Mouse (Mus musculus) liver, embryonic 12.5 days (tissue): ENCODE measurements at regions not wholly inside any gene's neighbourhood (a gene's known extent, or its start where the extent isn't known, plus 50 kb on each side); places are given as distances from the start of the nearest gene placed in this dataset.

Experiments
- ATAC-seq: fragments of 200-750 bp; cut with Nextera tagmentation; 2 replicates; pipeline ENCODE4 v1.8.0; 2017; ENCODE audit warnings: moderate number of reproducible peaks, mild to moderate bottlenecking, moderate library complexity
- H3K27ac ChIP-seq: fragments of 300-500 bp; sonication (generic); 2 replicates; pipeline ENCODE4 v1.5.1; 2016; ENCODE audit warnings: mild to moderate bottlenecking
- H3K27me3 ChIP-seq: fragments of 300-500 bp; sonication (generic); replicated peaks from 2 replicates; pipeline ENCODE4 v1.6.1; 2016; ENCODE audit warnings: mild to moderate bottlenecking, moderate library complexity
- H3K36me3 ChIP-seq: fragments of 300-500 bp; sonication (generic); 2 replicates; pipeline ENCODE4 v1.6.1; 2016; ENCODE audit warnings: mild to moderate bottlenecking, moderate library complexity
- H3K4me1 ChIP-seq: fragments of 300-500 bp; sonication (generic); 2 replicates; pipeline ENCODE4 v1.6.1; 2016
- H3K4me2 ChIP-seq: fragments of 300-500 bp; sonication (generic); 2 replicates; pipeline ENCODE4 v1.6.1; 2016; ENCODE audit warnings: mild to moderate bottlenecking, moderate library complexity
- H3K4me3 ChIP-seq: fragments of 300-500 bp; sonication (generic); 2 replicates; pipeline ENCODE4 v1.5.1; 2016; ENCODE audit warnings: mild to moderate bottlenecking, moderate library complexity
- H3K9ac ChIP-seq: fragments of 300-500 bp; sonication (generic); 2 replicates; pipeline ENCODE4 v1.6.1; 2016; ENCODE audit warnings: mild to moderate bottlenecking, moderate library complexity
- H3K9me3 ChIP-seq: fragments of 300-500 bp; sonication (generic); replicated peaks from 2 replicates; pipeline ENCODE4 v1.6.1; 2016; ENCODE audit warnings: mild to moderate bottlenecking, moderate library complexity
- WGBS: fragments of 180-500 bp; shearing (Covaris S2); methylation state at CpG from one replicate; pipeline ENCODE4 v1.1.7; 2016; ENCODE audit not compliant: insufficient replicate concordance; 5-methylcytosine and 5-hydroxymethylcytosine counted together

GRCm38 (mm10) chr1:52553871-52554270 is 53.4 kb upstream of the Nab1 start:
- Histone ChIP-seq H3K9ac (no peak overlapping the region), H3K27me3 (no peaks in the 10 kb centered on the region), H3K4me1 (no peaks in the 10 kb centered on the region), H3K27ac (no peak overlapping the region), H3K36me3 (no peaks in the 10 kb centered on the region), H3K4me3 (no peak overlapping the region), H3K9me3 (no peaks in the 10 kb centered on the region), H3K4me2 (no peak overlapping the region)
- no peak for ATAC-seq
- 58% methylated on average over 4 of the region's 4 CpGs for WGBS

- peaks cover 8% of the 10 kb centered on the region for H3K4me1 ChIP-seq
- H3K4me3 ChIP-seq: no peak overlapping the region
- H3K36me3 ChIP-seq: no peaks in the 10 kb centered on the region
- no peaks in the 10 kb centered on the region for H3K9me3 ChIP-seq
- ATAC-seq: no peak
- no peak overlapping the region for H3K4me2 ChIP-seq
- 7% methylated on average over 6 of the region's 6 CpGs for WGBS
- no peak overlapping the region for H3K9ac ChIP-seq
- H3K27me3 ChIP-seq: no peaks in the 10 kb centered on the region
- no peak overlapping the region for H3K27ac ChIP-seq
Measured at GRCm38 (mm10) chr1:52565812-52566211, 64.7 kb upstream of the Nemp2 start.

GRCm38 (mm10) chr1:52571674-52572073 is 58.8 kb upstream of the Nemp2 start:
- Histone ChIP-seq H3K36me3 (no peaks in the 10 kb centered on the region), H3K4me2 (no peak overlapping the region), H3K4me3 (no peak overlapping the region), H3K9me3 (no peaks in the 10 kb centered on the region), H3K4me1 (no peaks in the 10 kb centered on the region), H3K27ac (no peak overlapping the region), H3K27me3 (no peaks in the 10 kb centered on the region), H3K9ac (no peak overlapping the region)
- no peak for ATAC-seq
- WGBS: 74% methylated on average over 5 of the region's 5 CpGs

- 11% methylated on average over 5 of the region's 5 CpGs for WGBS
- Histone ChIP-seq H3K9me3 (no peaks in the 10 kb centered on the region), H3K9ac (no peak overlapping the region), H3K27ac (peak overlapping the region; percentile 45), H3K4me1 (peaks cover 18% of the 10 kb centered on the region), H3K27me3 (no peaks in the 10 kb centered on the region), H3K4me3 (no peak overlapping the region), H3K4me2 (peak overlapping the region; percentile 22), H3K36me3 (no peaks in the 10 kb centered on the region)
- peak; percentile 79 for ATAC-seq
Measured at GRCm38 (mm10) chr1:52578298-52579056, 52.0 kb upstream of the Nemp2 start.

- Histone ChIP-seq H3K9me3 (no peaks in the 10 kb centered on the region), H3K4me1 (peaks cover 18% of the 10 kb centered on the region), H3K9ac (no peak overlapping the region), H3K4me3 (no peak overlapping the region), H3K27ac (no peak overlapping the region), H3K36me3 (no peaks in the 10 kb centered on the region), H3K4me2 (no peak overlapping the region), H3K27me3 (no peaks in the 10 kb centered on the region)
- no peak for ATAC-seq
- 70% methylated on average over 4 of the region's 4 CpGs for WGBS
Measured at GRCm38 (mm10) chr1:52580132-52580896, 50.2 kb upstream of the Nemp2 start.
